Mouse (Mus musculus): ENCODE data around the gene Dcp1a. TPM values are rescaled to one million over a fixed set of nuclear protein-coding genes. Genes with fewer than 3 reads are reported as not detected.

Gene Dcp1a
- polyA plus RNA-seq, 1 experiment from 2014 or later, result 19.6 TPM

- Histone ChIP-seq H3K9ac (peak overlapping the region; percentile 83; the same call in 1 of the 2 replicates), H3K27ac (no peak overlapping the region; the same call in 1 of the 2 replicates), H3K9me3 (no peaks in the 10 kb centered on the region), H3K36me3 (replicated peaks) (no peaks in the 10 kb centered on the region), H3K4me1 (peaks cover 36% of the 10 kb centered on the region), H3K4me3 (peak overlapping the region; percentile 80), H3K27me3 (replicated peaks) (no peaks in the 10 kb centered on the region), H3K4me2 (peak overlapping the region; percentile 70)
- WGBS, result 40% methylated on average over 8 of the region's 8 CpGs
- ATAC-seq (replicated peaks), result no peak
These were observed 71.1 kb downstream of the Dcp1a start for GRCm38 (mm10) chr14:30550232-30551070.

DNA sequence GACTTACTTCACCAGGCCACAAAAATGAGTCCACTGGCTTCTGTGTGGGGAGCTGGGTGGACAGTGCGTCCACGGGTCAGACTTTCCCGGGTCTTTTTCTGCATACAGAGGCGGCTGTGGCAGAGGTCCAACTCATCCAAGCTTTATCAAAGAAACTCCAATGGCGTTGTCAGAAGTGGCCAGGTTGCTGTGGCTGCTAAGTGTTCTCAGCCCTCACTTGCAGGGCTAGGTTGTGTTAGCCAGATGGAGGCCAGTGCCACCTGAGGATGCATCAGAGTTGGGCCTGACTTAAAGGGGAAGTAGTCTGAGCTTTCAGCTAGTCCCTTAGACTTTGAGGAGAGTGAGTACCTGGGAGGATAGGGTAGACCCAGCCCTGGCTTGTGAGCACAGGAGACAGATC is 72.2 kb downstream of the Dcp1a start:
- Histone ChIP-seq H3K36me3 (replicated peaks) (no peaks in the 10 kb centered on the region), H3K4me3 (peak overlapping the region; percentile 8; the same call in 1 of the 2 replicates), H3K9ac (no peak overlapping the region), H3K9me3 (no peaks in the 10 kb centered on the region), H3K27ac (no peak overlapping the region), H3K4me1 (peaks cover 36% of the 10 kb centered on the region), H3K27me3 (replicated peaks) (no peaks in the 10 kb centered on the region), H3K4me2 (peak overlapping the region; percentile 70)
- ATAC-seq (replicated peaks), result no peak
- WGBS, result 60% methylated on average over 5 of the region's 5 CpGs

- no peak for ATAC-seq (replicated peaks)
- WGBS, result 83% methylated on average over 2 of the region's 2 CpGs
- Histone ChIP-seq H3K4me3 (no peak overlapping the region), H3K36me3 (replicated peaks) (no peaks in the 10 kb centered on the region), H3K27me3 (replicated peaks) (no peaks in the 10 kb centered on the region), H3K4me1 (peaks cover 36% of the 10 kb centered on the region), H3K4me2 (no peak overlapping the region), H3K27ac (no peak overlapping the region), H3K9ac (no peak overlapping the region), H3K9me3 (no peaks in the 10 kb centered on the region)
These were observed 72.6 kb downstream of the Dcp1a start for GRCm38 (mm10) chr14:30551981-30552380.

GRCm38 (mm10) chr14:30553185-30553584 is 73.8 kb downstream of the Dcp1a start:
- 88% methylated on average over 4 of the region's 4 CpGs for whole genome bisulfite sequencing
- Histone ChIP-seq H3K27ac (no peak overlapping the region), H3K4me3 (no peak overlapping the region), H3K9ac (no peak overlapping the region), H3K36me3 (replicated peaks) (no peaks in the 10 kb centered on the region), H3K4me2 (no peak overlapping the region), H3K9me3 (no peaks in the 10 kb centered on the region), H3K4me1 (peaks cover 34% of the 10 kb centered on the region), H3K27me3 (replicated peaks) (no peaks in the 10 kb centered on the region)
- ATAC-seq (replicated peaks), result no peak

- H3K27ac ChIP-seq, result no peak overlapping the region
- H3K4me3 ChIP-seq, result no peak overlapping the region
- ATAC-seq (replicated peaks), result no peak
- H3K9ac ChIP-seq, result no peak overlapping the region
- H3K27me3 ChIP-seq (replicated peaks), result no peaks in the 10 kb centered on the region
- H3K4me1 ChIP-seq, result peaks cover 22% of the 10 kb centered on the region
- no peak overlapping the region for H3K4me2 ChIP-seq
- no peaks in the 10 kb centered on the region for H3K9me3 ChIP-seq
- 85% methylated on average over 2 of the region's 2 CpGs for whole genome bisulfite sequencing
- peaks cover 12% of the 10 kb centered on the region; the same call in 1 of the 2 replicates for H3K36me3 ChIP-seq (replicated peaks)
These were observed 77.3 kb downstream of the Dcp1a start for GRCm38 (mm10) chr14:30556651-30557050.

DNA sequence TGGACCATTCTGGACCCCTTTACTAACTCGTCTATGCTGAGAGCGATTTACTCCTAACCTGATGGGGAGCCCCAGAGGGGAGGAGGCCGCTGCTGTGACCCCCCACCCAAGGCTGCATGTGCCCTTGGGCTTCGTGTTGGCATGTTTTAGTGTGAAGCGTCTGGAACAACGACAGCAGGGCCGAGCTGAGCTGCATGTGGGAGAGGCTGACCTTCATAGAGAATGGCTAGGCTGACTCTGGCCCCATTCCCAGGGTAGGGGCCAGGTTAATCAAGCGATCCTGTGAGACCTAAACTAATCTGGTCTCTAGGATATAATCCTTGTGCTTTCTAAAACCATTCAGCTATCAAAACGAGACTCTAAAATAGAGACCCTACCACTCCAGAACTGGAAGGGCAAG is 78.4 kb downstream of the Dcp1a start:
- H3K4me2 ChIP-seq, result no peak overlapping the region
- no peaks in the 10 kb centered on the region for H3K27me3 ChIP-seq (replicated peaks)
- H3K36me3 ChIP-seq (replicated peaks), result peaks cover 12% of the 10 kb centered on the region; the same call in 1 of the 2 replicates
- 72% methylated on average over 9 of the region's 9 CpGs for WGBS
- H3K27ac ChIP-seq, result no peak overlapping the region
- no peaks in the 10 kb centered on the region for H3K9me3 ChIP-seq
- peaks cover 21% of the 10 kb centered on the region; the same call in 1 of the 2 replicates for H3K4me1 ChIP-seq
- no peak overlapping the region for H3K4me3 ChIP-seq
- H3K9ac ChIP-seq, result no peak overlapping the region
- no peak for ATAC-seq (replicated peaks)

- Histone ChIP-seq H3K4me3 (no peak overlapping the region), H3K4me1 (peaks cover 16% of the 10 kb centered on the region; the same call in 1 of the 2 replicates), H3K9me3 (no peaks in the 10 kb centered on the region), H3K9ac (no peak overlapping the region), H3K4me2 (no peak overlapping the region), H3K36me3 (replicated peaks) (peaks cover 14% of the 10 kb centered on the region; the same call in 1 of the 2 replicates), H3K27ac (no peak overlapping the region), H3K27me3 (replicated peaks) (no peaks in the 10 kb centered on the region)
- 83% methylated on average over 17 of the region's 17 CpGs for whole genome bisulfite sequencing
- no peak for ATAC-seq (replicated peaks)
These were observed 80.1 kb downstream of the Dcp1a start for GRCm38 (mm10) chr14:30559321-30559850.

GRCm38 (mm10) chr14:30560803-30561389 is 81.6 kb downstream of the Dcp1a start:
- Histone ChIP-seq H3K4me2 (no peak overlapping the region), H3K9me3 (no peaks in the 10 kb centered on the region), H3K9ac (no peak overlapping the region), H3K4me3 (no peak overlapping the region), H3K27ac (peak overlapping the region; percentile 28; the same call in 1 of the 2 replicates), H3K27me3 (replicated peaks) (no peaks in the 10 kb centered on the region), H3K36me3 (replicated peaks) (peaks cover 21% of the 10 kb centered on the region; the same call in 1 of the 2 replicates), H3K4me1 (peaks cover 16% of the 10 kb centered on the region; the same call in 1 of the 2 replicates)
- no peak for ATAC-seq (replicated peaks)
- 88% methylated on average over 13 of the region's 13 CpGs for WGBS

- no peak overlapping the region for H3K4me3 ChIP-seq
- H3K9me3 ChIP-seq, result no peaks in the 10 kb centered on the region
- no peak overlapping the region for H3K4me2 ChIP-seq
- peaks cover 24% of the 10 kb centered on the region for H3K36me3 ChIP-seq (replicated peaks)
- ATAC-seq (replicated peaks), result 0 out of 2 replicates have a peak, but pooled peaks have one; percentile 49
- H3K9ac ChIP-seq, result no peak overlapping the region
- peaks cover 16% of the 10 kb centered on the region; the same call in 1 of the 2 replicates for H3K4me1 ChIP-seq
- 51% methylated on average over 14 of the region's 14 CpGs for WGBS
- peak overlapping the region; percentile 28; the same call in 1 of the 2 replicates for H3K27ac ChIP-seq
- no peaks in the 10 kb centered on the region for H3K27me3 ChIP-seq (replicated peaks)
These were observed 82.3 kb downstream of the Dcp1a start for GRCm38 (mm10) chr14:30561470-30562187.

GRCm38 (mm10) chr14:30562343-30562742 is 83.0 kb downstream of the Dcp1a start:
- no peak overlapping the region for H3K4me3 ChIP-seq
- H3K4me2 ChIP-seq, result no peak overlapping the region
- H3K27me3 ChIP-seq (replicated peaks), result no peaks in the 10 kb centered on the region
- no peaks in the 10 kb centered on the region for H3K9me3 ChIP-seq
- H3K4me1 ChIP-seq, result peaks cover 16% of the 10 kb centered on the region; the same call in 1 of the 2 replicates
- H3K36me3 ChIP-seq (replicated peaks), result peaks cover 30% of the 10 kb centered on the region
- H3K27ac ChIP-seq, result no peak overlapping the region
- ATAC-seq (replicated peaks), result no peak
- no peak overlapping the region for H3K9ac ChIP-seq

GRCm38 (mm10) chr14:30564451-30564850 is 85.1 kb downstream of the Dcp1a start:
- Histone ChIP-seq H3K9me3 (no peaks in the 10 kb centered on the region), H3K27me3 (replicated peaks) (no peaks in the 10 kb centered on the region), H3K36me3 (replicated peaks) (peaks cover 42% of the 10 kb centered on the region), H3K4me2 (no peak overlapping the region), H3K4me1 (peaks cover 13% of the 10 kb centered on the region; the same call in 1 of the 2 replicates), H3K9ac (no peak overlapping the region), H3K4me3 (no peak overlapping the region), H3K27ac (no peak overlapping the region)
- WGBS, result 98% methylated on average over 2 of the region's 2 CpGs
- no peak for ATAC-seq (replicated peaks)

GRCm38 (mm10) chr14:30566317-30566716 is 87.0 kb downstream of the Dcp1a start:
- H3K27ac ChIP-seq, result no peak overlapping the region
- H3K4me1 ChIP-seq, result peaks cover 3% of the 10 kb centered on the region; the same call in 1 of the 2 replicates
- no peak overlapping the region for H3K9ac ChIP-seq
- H3K4me3 ChIP-seq, result no peak overlapping the region
- no peaks in the 10 kb centered on the region for H3K9me3 ChIP-seq
- WGBS, result 93% methylated on average over 6 of the region's 6 CpGs
- H3K36me3 ChIP-seq (replicated peaks), result peaks cover 47% of the 10 kb centered on the region
- ATAC-seq (replicated peaks), result no peak
- no peaks in the 10 kb centered on the region for H3K27me3 ChIP-seq (replicated peaks)
- no peak overlapping the region for H3K4me2 ChIP-seq

Data from midbrain, embryonic 15.5 days (tissue).